Mouse (Mus musculus) hindbrain, embryonic 11.5 days (tissue): ENCODE measurements at regions not wholly inside any gene's neighbourhood (a gene's known extent, or its start where the extent isn't known, plus 50 kb on each side); places are given as distances from the start of the nearest gene placed in this dataset.
"Not testable (repeated sequence)": the region's sequence is repeated elsewhere in the genome, so short reads cannot be mapped to it uniquely, and the experiment has no call there.

Source experiments
- ATAC-seq: fragments of 200-750 bp; cut with Nextera tagmentation; 2 replicates; pipeline ENCODE4 v1.8.0; 2017; ENCODE audit warnings: mild to moderate bottlenecking, moderate TSS enrichment, moderate library complexity; ENCODE audit not compliant: low FRiP score
- DNase-seq: peaks from one replicate; pipeline ENCODE4 v3.0.0-alpha.2; 2015; ENCODE audit warnings: low spot score
- H3K27ac ChIP-seq: fragments of 300-500 bp; sonication (generic); 2 replicates; pipeline ENCODE4 v1.5.1; 2014; ENCODE audit warnings: mild to moderate bottlenecking, low read depth, low read length
- H3K27me3 ChIP-seq: fragments of 300-500 bp; sonication (generic); 2 replicates; pipeline ENCODE4 v1.6.1; 2014; ENCODE audit warnings: mild to moderate bottlenecking, low read length, moderate library complexity, mixed read lengths; ENCODE audit not compliant: control insufficient read depth, insufficient read depth
- H3K36me3 ChIP-seq: fragments of 300-500 bp; sonication (generic); 2 replicates; pipeline ENCODE4 v1.6.1; 2014; ENCODE audit warnings: mild to moderate bottlenecking, low read length, moderate library complexity, mixed read lengths; ENCODE audit not compliant: control insufficient read depth, insufficient read depth
- H3K4me1 ChIP-seq: fragments of 300-500 bp; sonication (generic); replicated peaks from 2 replicates; pipeline ENCODE4 v1.6.1; 2014; ENCODE audit warnings: low read length, mixed read lengths; ENCODE audit not compliant: control insufficient read depth, insufficient read depth
- H3K4me2 ChIP-seq: fragments of 300-500 bp; sonication (generic); replicated peaks from 2 replicates; pipeline ENCODE4 v1.6.1; 2014; ENCODE audit warnings: mild to moderate bottlenecking, low read depth, low read length
- H3K4me3 ChIP-seq: fragments of 300-500 bp; sonication (generic); 2 replicates; pipeline ENCODE4 v1.5.1; 2014; ENCODE audit warnings: low read depth, low read length
- H3K9ac ChIP-seq: fragments of 300-500 bp; sonication (generic); 2 replicates; pipeline ENCODE4 v1.6.1; 2014; ENCODE audit warnings: low read depth, low read length
- H3K9me3 ChIP-seq: fragments of 300-500 bp; sonication (generic); 2 replicates; pipeline ENCODE4 v1.6.1; 2016; ENCODE audit warnings: low read length; ENCODE audit not compliant: control insufficient read depth
- WGBS: fragments of 180-500 bp; shearing (Covaris S2); extraction: QIAGEN DNeasy Blood & Tissue Kit; methylation state at CpG from one replicate; pipeline ENCODE4 v1.1.7; 2014; 5-methylcytosine and 5-hydroxymethylcytosine counted together

DNA sequence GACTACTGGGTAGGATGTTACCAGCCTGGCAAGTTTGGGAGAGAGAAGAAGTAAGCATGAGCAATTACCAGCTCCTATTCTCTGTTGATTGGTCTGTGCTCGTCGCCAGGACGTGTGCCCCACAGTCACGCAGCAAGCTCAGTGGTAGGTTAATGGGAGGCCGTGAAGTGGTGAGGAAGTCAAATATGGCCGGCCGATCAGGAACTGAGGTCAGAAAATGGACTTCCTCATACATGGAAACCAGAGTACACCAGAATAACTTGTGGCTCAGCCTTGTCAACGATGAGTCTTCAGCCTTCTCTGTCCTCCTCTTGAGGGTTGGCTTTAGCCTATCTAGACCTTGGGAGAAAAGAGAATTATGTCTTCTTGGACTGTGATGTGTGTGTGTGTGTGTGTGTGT, 250.3 kb downstream of the Pten start:
- Histone ChIP-seq H3K4me1 (no peaks in the 10 kb centered on the region), H3K27me3 (no peaks in the 10 kb centered on the region), H3K9ac (no peak overlapping the region), H3K27ac (no peak overlapping the region), H3K4me2 (no peak overlapping the region), H3K36me3 (no peaks in the 10 kb centered on the region), H3K4me3 (no peak overlapping the region), H3K9me3 (no peaks in the 10 kb centered on the region)
- no peak for DNase-seq
- no peak for ATAC-seq
- WGBS = 94% methylated on average over 8 of the region's 8 CpGs

GRCm38 (mm10) chr19:33008076-33008475, 250.8 kb downstream of the Pten start:
- ATAC-seq (no peak), DNase-seq (no peak)
- 90% methylated on average over 4 of the region's 4 CpGs for WGBS
- no peaks in the 10 kb centered on the region for H3K4me1 ChIP-seq
- no peak overlapping the region for H3K9ac ChIP-seq
- no peak overlapping the region for H3K4me3 ChIP-seq
- H3K27me3 ChIP-seq = no peaks in the 10 kb centered on the region
- H3K36me3 ChIP-seq = no peaks in the 10 kb centered on the region
- H3K4me2 ChIP-seq = no peak overlapping the region
- H3K9me3 ChIP-seq = no peaks in the 10 kb centered on the region
- no peak overlapping the region for H3K27ac ChIP-seq

DNA sequence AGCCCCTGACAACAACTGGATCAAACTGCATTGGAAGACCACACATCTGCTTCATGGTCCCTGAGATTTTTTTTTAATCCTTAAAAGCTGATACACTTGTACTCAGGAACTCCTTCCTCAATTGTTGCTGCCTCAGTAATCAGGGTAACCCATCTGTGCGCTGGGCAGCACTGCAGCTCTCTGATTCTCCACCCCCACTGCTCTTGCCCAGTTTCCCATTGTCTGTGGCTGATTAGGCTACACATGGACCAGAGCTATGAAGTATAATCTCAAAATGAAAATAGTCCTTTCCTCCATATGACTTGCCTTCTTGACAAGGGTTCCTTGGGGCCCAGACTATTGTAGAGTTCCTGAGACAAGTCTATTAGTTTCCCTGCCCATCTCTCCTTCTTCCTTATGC, 251.5 kb downstream of the Pten start:
- 89% methylated on average over 1 of the region's 1 CpGs for WGBS
- DNase-seq (no peak), ATAC-seq (no peak)
- Histone ChIP-seq H3K27ac (no peak overlapping the region), H3K27me3 (no peaks in the 10 kb centered on the region), H3K4me2 (no peak overlapping the region), H3K9ac (no peak overlapping the region), H3K9me3 (no peaks in the 10 kb centered on the region), H3K4me1 (no peaks in the 10 kb centered on the region), H3K4me3 (no peak overlapping the region), H3K36me3 (no peaks in the 10 kb centered on the region)

DNA sequence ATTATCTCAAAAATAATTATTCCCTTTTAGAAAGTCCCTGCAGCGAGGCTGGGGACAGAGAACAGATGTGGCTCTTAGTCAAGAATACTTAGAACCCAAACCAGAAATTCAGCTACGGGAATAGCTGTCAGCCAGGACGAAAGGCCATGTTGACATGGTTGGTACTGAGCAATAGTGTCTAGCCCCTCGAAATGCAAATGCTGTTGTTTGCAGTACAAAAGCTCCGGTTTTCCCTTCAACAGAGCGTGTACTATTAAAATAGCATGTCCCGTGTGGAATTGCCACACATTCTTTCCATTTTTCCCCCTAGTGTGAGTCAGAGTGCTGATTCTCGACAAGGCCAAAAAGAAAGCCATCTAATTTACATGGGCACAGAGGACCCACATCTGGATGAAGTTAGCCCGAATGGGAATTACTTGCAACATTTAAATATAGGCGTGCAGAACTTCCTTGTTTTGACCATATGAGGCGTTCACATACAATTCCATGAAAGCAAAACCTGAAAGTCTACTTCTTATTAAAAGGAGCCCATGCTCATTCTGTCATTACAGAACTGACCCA, 253.7 kb downstream of the Pten start:
- ATAC-seq (no peak), DNase-seq (no peak)
- 70% methylated on average over 11 of the region's 11 CpGs for WGBS
- no peak overlapping the region for H3K4me3 ChIP-seq
- H3K27ac ChIP-seq = no peak overlapping the region
- H3K36me3 ChIP-seq = no peaks in the 10 kb centered on the region
- H3K9me3 ChIP-seq = no peaks in the 10 kb centered on the region
- H3K4me2 ChIP-seq = no peak overlapping the region
- H3K9ac ChIP-seq = no peak overlapping the region
- no peaks in the 10 kb centered on the region for H3K4me1 ChIP-seq
- no peaks in the 10 kb centered on the region for H3K27me3 ChIP-seq

- H3K9me3 ChIP-seq, H3K4me1 ChIP-seq, H3K4me2 ChIP-seq, H3K36me3 ChIP-seq, ATAC-seq, H3K4me3 ChIP-seq, H3K27ac ChIP-seq, H3K27me3 ChIP-seq, DNase-seq, H3K9ac ChIP-seq: not testable (repeated sequence)
- 87% methylated on average over 9 of the region's 9 CpGs for WGBS
Observed at GRCm38 (mm10) chr19:33014879-33015278, 257.6 kb downstream of the Pten start.

DNA sequence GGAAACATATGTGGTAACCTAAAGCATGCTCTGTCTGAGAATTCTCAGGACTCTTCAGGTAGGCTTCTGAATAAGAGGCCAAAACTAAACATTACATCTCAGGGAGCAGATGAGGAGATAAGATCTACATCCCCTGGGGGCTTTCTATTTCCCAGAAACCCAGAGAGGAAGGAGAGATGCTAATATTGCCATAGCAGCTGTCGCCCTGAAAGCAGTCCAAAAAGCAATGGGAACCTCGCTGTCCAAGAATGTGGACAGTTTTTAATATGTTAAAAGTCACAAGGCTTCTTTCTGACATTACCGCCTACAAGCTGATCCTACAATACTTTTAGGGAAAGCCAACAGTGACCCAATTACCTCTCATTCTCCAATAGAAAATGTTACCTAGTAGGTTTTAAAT, 263.9 kb downstream of the Pten start:
- Histone ChIP-seq H3K36me3 (no peaks in the 10 kb centered on the region), H3K27me3 (no peaks in the 10 kb centered on the region), H3K9me3 (no peaks in the 10 kb centered on the region), H3K27ac (no peak overlapping the region), H3K9ac (no peak overlapping the region), H3K4me1 (no peaks in the 10 kb centered on the region), H3K4me3 (no peak overlapping the region), H3K4me2 (no peak overlapping the region)
- no peak for DNase-seq
- ATAC-seq = no peak
- 90% methylated on average over 3 of the region's 3 CpGs for WGBS

DNA sequence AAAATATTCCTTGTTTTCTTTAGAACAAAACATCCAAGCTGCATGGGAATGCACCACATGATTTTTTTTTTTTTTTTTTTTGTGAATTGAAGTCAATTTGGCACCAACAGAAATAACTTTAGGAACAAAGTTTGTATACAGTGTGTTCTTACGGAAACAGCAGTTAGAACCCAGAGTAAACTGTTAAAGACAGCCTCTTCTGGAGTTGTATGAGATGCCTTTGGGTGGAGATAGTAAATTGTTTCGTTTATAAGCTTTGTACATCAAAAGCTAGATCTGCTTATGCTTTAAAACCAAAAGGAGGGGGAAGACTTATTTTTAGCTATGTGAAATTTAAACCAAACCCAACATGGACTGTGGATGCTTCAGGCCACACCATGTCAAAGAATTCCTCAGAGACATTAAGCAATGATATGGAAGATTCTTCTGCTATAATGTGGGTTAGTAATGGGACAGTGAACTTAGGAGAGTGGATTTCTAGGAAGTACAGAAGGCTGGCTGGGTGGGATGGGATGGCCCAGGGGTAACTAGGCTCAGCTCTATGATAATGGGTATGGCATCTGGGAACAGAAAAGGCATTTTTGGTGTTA, 265.6 kb downstream of the Pten start:
- no peaks in the 10 kb centered on the region for H3K36me3 ChIP-seq
- H3K4me2 ChIP-seq = no peak overlapping the region
- H3K4me1 ChIP-seq = no peaks in the 10 kb centered on the region
- H3K27me3 ChIP-seq = no peaks in the 10 kb centered on the region
- DNase-seq (no peak), ATAC-seq (no peak)
- no peak overlapping the region for H3K9ac ChIP-seq
- 87% methylated on average over 2 of the region's 2 CpGs for WGBS
- no peaks in the 10 kb centered on the region for H3K9me3 ChIP-seq
- no peak overlapping the region for H3K27ac ChIP-seq
- no peak overlapping the region for H3K4me3 ChIP-seq

GRCm38 (mm10) chr19:33029688-33030444, 272.6 kb downstream of the Pten start:
- Histone ChIP-seq H3K9me3 (no peaks in the 10 kb centered on the region), H3K4me1 (no peaks in the 10 kb centered on the region), H3K27ac (no peak overlapping the region), H3K4me2 (no peak overlapping the region), H3K4me3 (no peak overlapping the region), H3K27me3 (no peaks in the 10 kb centered on the region), H3K36me3 (no peaks in the 10 kb centered on the region), H3K9ac (no peak overlapping the region)
- ATAC-seq = no peak
- WGBS = 75% methylated on average over 5 of the region's 5 CpGs
- no peak for DNase-seq

DNA sequence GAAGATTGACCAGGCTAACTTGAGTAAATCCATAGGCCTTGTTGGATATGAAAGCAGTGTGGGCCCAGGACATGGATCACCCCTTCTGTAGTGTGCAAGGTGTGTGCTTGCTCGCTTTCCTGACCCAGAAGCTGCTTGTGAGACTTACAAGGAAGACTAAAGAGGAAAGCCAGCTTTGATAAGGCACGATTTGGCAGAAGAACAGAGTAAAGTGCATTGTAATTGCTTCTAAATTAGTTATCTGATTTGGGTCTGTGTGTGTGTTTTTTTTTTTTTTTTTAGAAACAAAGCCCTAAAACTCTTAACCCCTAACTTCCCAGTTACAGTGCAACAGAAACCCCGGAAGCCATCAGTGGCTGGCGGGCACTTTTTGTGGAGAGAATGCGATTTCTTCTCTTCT, 283.2 kb downstream of the Pten start:
- WGBS = 80% methylated on average over 5 of the region's 5 CpGs
- DNase-seq (no peak), ATAC-seq (no peak)
- Histone ChIP-seq H3K4me2 (no peak overlapping the region), H3K27me3 (no peaks in the 10 kb centered on the region), H3K9me3 (no peaks in the 10 kb centered on the region), H3K4me3 (no peak overlapping the region), H3K27ac (no peak overlapping the region), H3K9ac (no peak overlapping the region), H3K4me1 (no peaks in the 10 kb centered on the region), H3K36me3 (no peaks in the 10 kb centered on the region)
